Comparison of ENCODE assay signal across 9 mouse cellular contexts in genomic region chr13:113669459-113670077, GRCm38 (mm10). TPM values are rescaled to one million over a fixed set of nuclear protein-coding genes. Genes with fewer than 3 reads are reported as not detected.
DNase-seq lines count a peak whose midpoint lies in the region; ATAC-seq and TF ChIP-seq lines count a peak whose summit lies in the region.
"Had no signal": no experiment of that assay in that cellular context is flagged by ENCODE, and none has a peak within 500 bp of the region (broad histone marks: within the 10 kb centered on the region; RNA-seq: fewer than 3 reads in every experiment).

No protein-coding gene starts in this region.

- peak; percentile 91 for TF ChIP-seq CTCF in kidney, postnatal 0 days (IDR thresholded peaks at IDR 0.05; ENCODE audit: low read depth)
- peak; percentile 72 for TF ChIP-seq CTCF in liver, embryonic 14.5 days (IDR thresholded peaks at IDR 0.05; ENCODE audit: low read depth)

- TF ChIP-seq EP300 in liver, embryonic 14.5 days (IDR thresholded peaks at IDR 0.05; ENCODE audit: low read depth), result no peak

- no peaks in the 10 kb centered on the region for H3K36me3 ChIP-seq in forebrain, embryonic 15.5 days
- H3K36me3 ChIP-seq in kidney, postnatal 0 days (ENCODE audit: insufficient read depth, low read length), result no peaks in the 10 kb centered on the region
- no peaks in the 10 kb centered on the region for H3K36me3 ChIP-seq in liver, embryonic 14.5 days (replicated peaks; ENCODE audit: control insufficient read depth, insufficient read depth, low read depth)
- H3K36me3 ChIP-seq: heart, embryonic 15.5 days had no signal

- no peak overlapping the region for H3K4me3 ChIP-seq in forebrain, embryonic 15.5 days
- no peak overlapping the region for H3K4me3 ChIP-seq in kidney, postnatal 0 days (replicated peaks; ENCODE audit: low read depth, low read length)
- H3K4me3 ChIP-seq in liver, embryonic 14.5 days (ENCODE audit: insufficient read depth in 1 of 2, low read depth in 2 of 2, low read length in 2 of 2), result no peak overlapping the region
- H3K4me3 ChIP-seq: heart, embryonic 15.5 days had no signal

- no peak overlapping the region for H3K27ac ChIP-seq in forebrain, embryonic 15.5 days (replicated peaks)
- no peak overlapping the region for H3K27ac ChIP-seq in kidney, postnatal 0 days
- no peak overlapping the region for H3K27ac ChIP-seq in liver, embryonic 14.5 days
- H3K27ac ChIP-seq: heart, embryonic 15.5 days had no signal

- H3K4me1 ChIP-seq in forebrain, embryonic 15.5 days, result no peaks in the 10 kb centered on the region
- no peaks in the 10 kb centered on the region for H3K4me1 ChIP-seq in kidney, postnatal 0 days (replicated peaks; ENCODE audit: insufficient read depth, low read length)
- no peaks in the 10 kb centered on the region for H3K4me1 ChIP-seq in liver, embryonic 14.5 days (replicated peaks; ENCODE audit: control insufficient read depth in 2 of 2, insufficient read depth in 2 of 2, low read length in 1 of 2)
- H3K4me1 ChIP-seq: heart, embryonic 15.5 days had no signal

- 41% methylated on average over 10 of the region's 10 CpGs for WGBS in forebrain, embryonic 15.5 days
- 34% methylated on average over 10 of the region's 10 CpGs for WGBS in kidney, postnatal 0 days
- 35% methylated on average over 10 of the region's 10 CpGs for WGBS in liver, embryonic 14.5 days (ENCODE audit: insufficient replicate concordance)

- ATAC-seq in forebrain, embryonic 15.5 days (replicated peaks), result peak; percentile 63
- ATAC-seq in kidney, postnatal 0 days (replicated peaks; ENCODE audit: low FRiP score, low read depth), result no peak
- no peak for ATAC-seq in liver, embryonic 14.5 days (ENCODE audit: insufficient read depth)

- no peak overlapping the region for H3K9ac ChIP-seq in forebrain, embryonic 15.5 days (replicated peaks)
- H3K9ac ChIP-seq in kidney, postnatal 0 days (ENCODE audit: low read depth, low read length), result no peak overlapping the region
- no peak overlapping the region for H3K9ac ChIP-seq in liver, embryonic 14.5 days (replicated peaks)
- H3K9ac ChIP-seq: heart, embryonic 15.5 days had no signal

- H3K9me3 ChIP-seq in forebrain, embryonic 15.5 days, result no peaks in the 10 kb centered on the region
- no peaks in the 10 kb centered on the region for H3K9me3 ChIP-seq in kidney, postnatal 0 days (replicated peaks; ENCODE audit: low read length)
- no peaks in the 10 kb centered on the region for H3K9me3 ChIP-seq in liver, embryonic 14.5 days (ENCODE audit: control insufficient read depth, low read length)
- H3K9me3 ChIP-seq: heart, embryonic 15.5 days had no signal

- H3K27me3 ChIP-seq in forebrain, embryonic 15.5 days, result no peaks in the 10 kb centered on the region
- H3K27me3 ChIP-seq in kidney, postnatal 0 days (ENCODE audit: insufficient read depth, low read length), result no peaks in the 10 kb centered on the region
- no peaks in the 10 kb centered on the region for H3K27me3 ChIP-seq in liver, embryonic 14.5 days (ENCODE audit: control insufficient read depth, insufficient read depth, low read length)
- H3K27me3 ChIP-seq: heart, embryonic 15.5 days had no signal

- DNase-seq in CD4-positive helper T cell, adult 2 months (ENCODE audit: low read depth, low spot score), result peak; percentile 66
- peak; percentile 71 for DNase-seq in ES-CJ7 (ENCODE audit: low read depth, low spot score)
- DNase-seq in cerebellum, adult 11 months, result peak; percentile 34
- DNase-seq in kidney, postnatal 0 days (ENCODE audit: low spot score), result peak; percentile 79
- peak in 2 of 3 experiments; percentile 12 to 26 for DNase-seq in liver, embryonic 14.5 days (ENCODE audit: low read depth in 3 of 3, low spot score in 3 of 3)
- DNase-seq in retina, postnatal 1 day, result peak; percentile 78

- no peak overlapping the region for H3K4me2 ChIP-seq in forebrain, embryonic 15.5 days (replicated peaks)
- no peak overlapping the region for H3K4me2 ChIP-seq in kidney, postnatal 0 days (ENCODE audit: low read length)
- no peak overlapping the region for H3K4me2 ChIP-seq in liver, embryonic 14.5 days (ENCODE audit: low read depth)
- H3K4me2 ChIP-seq: heart, embryonic 15.5 days had no signal

RNA-seq across cellular contexts. Expression of gene Hspb3, which starts 6.1 kb away (rescaled TPM):
- polyA plus RNA-seq in forebrain, embryonic 15.5 days (2015; fragmentation: Nextera tagmentation; extraction: Ambion mirVana), result 1.1 and 1.2 TPM in 2 replicates
- not detected in 2 replicates for polyA plus RNA-seq in kidney, postnatal 0 days (2015; fragmentation: Nextera tagmentation; extraction: Ambion mirVana)
- polyA plus RNA-seq in liver, embryonic 14.5 days (2012; rRNA removed), result 0.06 TPM in 1 of 2 replicates, not detected in the other
- not detected in 2 replicates for polyA plus RNA-seq in liver, embryonic 14.5 days (2014; fragmentation: Nextera tagmentation; extraction: Ambion mirVana)
- polyA plus RNA-seq: small intestine, adult 2 months had no signal

RNA-seq across cellular contexts. Expression of gene Snx18, which starts 51.2 kb away (rescaled TPM):
- 11.6 and 12.0 TPM in 2 replicates for polyA plus RNA-seq in forebrain, embryonic 15.5 days (2015; fragmentation: Nextera tagmentation; extraction: Ambion mirVana)
- polyA plus RNA-seq in kidney, postnatal 0 days (2015; fragmentation: Nextera tagmentation; extraction: Ambion mirVana), result 31.2 and 34.8 TPM in 2 replicates
- 3.0 and 3.8 TPM in 2 replicates for polyA plus RNA-seq in liver, embryonic 14.5 days (2012; rRNA removed)
- polyA plus RNA-seq in liver, embryonic 14.5 days (2014; fragmentation: Nextera tagmentation; extraction: Ambion mirVana), result 5.9 and 6.2 TPM in 2 replicates

Comparison
In these comparisons a context has a peak if more than half of its experiments do, and no peak if none do; other contexts are left out.
1. DNase-seq: peak in every context shown above with its lines; median percentile 79 in kidney, postnatal 0 days; 78 in retina, postnatal 1 day; 71 in ES-CJ7; 66 in CD4-positive helper T cell, adult 2 months; 34 in cerebellum, adult 11 months; 19 in liver, embryonic 14.5 days.